Mouse (Mus musculus) yolk sac, embryonic 10.5 days (tissue): Measurements from ENCODE around the gene Smim8.
"Not testable (repeated sequence)": the region's sequence is repeated elsewhere in the genome, so short reads cannot be mapped to it uniquely, and the experiment has no call there.

ENCODE experiments used
- DNase-seq: peaks from one replicate; pipeline ENCODE4 v3.0.0-alpha.2; 2017; ENCODE audit warnings: low spot score

Gene Smim8

GRCm38 (mm10) chr4:34777677-34778527 is at the start of gene Smim8:
Smim8 (minus strand) TSS chr4:34778423.
- DNase-seq = peak; percentile 88

GRCm38 (mm10) chr4:34823901-34824300 is 45.7 kb upstream of the Smim8 start:
- DNase-seq = no peak

GRCm38 (mm10) chr4:34819904-34820303 is 41.7 kb upstream of the Smim8 start:
- no peak for DNase-seq

GRCm38 (mm10) chr4:34801166-34802034 is 23.2 kb upstream of the Smim8 start:
- no peak for DNase-seq

DNA sequence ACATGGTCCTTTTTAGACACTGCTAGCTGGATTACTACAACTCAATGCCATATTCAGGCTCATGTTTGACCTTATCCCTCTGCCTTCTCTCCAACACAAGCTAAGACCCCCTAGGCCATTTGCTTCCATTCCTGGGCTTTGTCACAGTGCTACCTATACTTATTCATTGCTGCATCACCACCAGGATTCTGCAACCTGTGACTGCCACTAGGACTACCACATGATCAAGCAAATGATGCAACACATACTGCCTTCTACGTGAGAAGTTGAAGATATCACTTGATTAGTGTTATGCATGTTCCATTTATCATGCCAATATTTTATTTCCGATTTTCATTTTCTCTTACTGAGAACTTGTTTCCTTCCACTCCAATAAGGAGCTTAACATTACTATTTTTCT is 19.8 kb upstream of the Smim8 start:
- no peak for DNase-seq

- no peak for DNase-seq
These were observed 19.2 kb upstream of the Smim8 start for GRCm38 (mm10) chr4:34797294-34797983.

DNA sequence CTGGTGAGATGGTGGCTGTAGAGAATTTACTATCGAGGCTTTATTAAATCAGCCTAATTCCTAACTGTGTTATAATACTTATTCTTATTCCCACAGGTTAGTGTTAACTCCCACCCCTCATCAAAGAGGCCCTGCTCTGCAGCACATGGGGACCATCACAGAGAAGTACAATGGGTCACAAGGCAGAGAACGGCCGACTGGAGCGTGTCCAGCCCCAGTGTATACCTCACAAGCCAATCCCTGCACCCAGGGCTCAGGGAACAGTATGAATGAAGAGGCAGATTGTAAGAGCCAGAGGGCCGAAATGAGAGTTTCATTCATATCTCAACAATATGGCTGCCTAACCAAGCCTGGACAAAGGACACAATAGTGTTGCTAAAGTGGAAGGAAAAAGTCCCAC is 18.1 kb upstream of the Smim8 start:
- DNase-seq = no peak

- no peak for DNase-seq
These were observed 8.3 kb upstream of the Smim8 start for GRCm38 (mm10) chr4:34786476-34786875.

GRCm38 (mm10) chr4:34785646-34786045 is 7.4 kb upstream of the Smim8 start:
- no peak for DNase-seq

GRCm38 (mm10) chr4:34784865-34785264 is 6.6 kb upstream of the Smim8 start:
- DNase-seq = no peak

DNA sequence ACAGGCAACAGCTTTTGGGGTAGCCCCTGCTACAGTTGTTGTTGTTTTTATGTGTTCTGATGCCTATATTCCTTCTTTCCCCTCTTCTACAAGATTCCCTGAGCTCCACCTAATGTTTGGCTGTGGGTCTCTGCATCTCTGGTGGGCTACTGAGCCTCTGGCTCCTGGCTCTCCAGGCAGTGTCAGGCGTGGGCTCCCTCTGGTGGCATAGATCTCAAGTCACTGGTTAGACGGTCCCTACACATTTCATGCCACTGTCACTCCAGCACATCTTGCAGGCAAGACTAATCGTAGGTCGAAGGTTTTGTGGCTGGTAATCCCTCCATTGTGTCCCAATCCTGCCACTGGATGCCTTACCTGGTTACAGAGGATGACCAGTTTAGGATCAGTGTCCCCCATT is 4.5 kb upstream of the Smim8 start:
- DNase-seq = no peak

DNA sequence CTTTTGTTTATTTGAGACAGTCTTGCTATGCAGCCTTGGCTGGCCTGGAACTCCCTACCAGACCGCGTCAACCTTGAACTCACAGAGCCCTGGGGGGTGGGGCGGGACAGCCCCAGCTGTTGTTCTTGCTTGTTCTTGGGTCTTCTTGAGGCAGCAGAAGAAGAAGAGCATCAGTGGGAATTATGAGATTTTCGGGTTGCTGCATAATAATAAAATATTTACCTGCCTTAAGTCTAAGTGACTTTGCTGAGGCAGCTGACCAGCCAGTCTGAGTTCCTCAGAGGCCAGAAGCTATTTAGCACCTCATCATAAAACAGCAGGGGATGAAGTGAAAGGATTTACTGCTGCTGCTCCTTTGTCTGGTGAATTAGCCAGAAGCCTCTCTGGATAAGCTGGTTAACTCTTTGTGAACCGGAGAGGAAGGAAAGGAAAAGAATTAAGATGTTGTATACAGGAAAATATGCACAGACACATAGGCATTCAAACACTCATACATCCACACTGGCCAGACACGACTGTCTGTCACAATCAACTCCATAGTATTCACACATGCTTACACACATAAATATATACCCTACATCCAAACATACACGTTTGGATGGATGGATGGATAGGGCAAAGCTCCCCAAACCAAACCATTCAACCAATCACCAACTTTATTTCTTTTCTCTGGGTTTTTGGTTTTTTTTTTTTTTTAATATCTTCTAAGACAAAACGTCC is 6.4 kb downstream of the Smim8 start:
- no peak for DNase-seq

- no peak for DNase-seq
These were observed 22.1 kb downstream of the Smim8 start, which contains the start of gene Gm136 for GRCm38 (mm10) chr4:34756163-34756562. Gm136 (minus strand) TSS chr4:34756263.

- no peak for DNase-seq
These were observed 29.0 kb downstream of the Smim8 start for GRCm38 (mm10) chr4:34749236-34749635.

DNA sequence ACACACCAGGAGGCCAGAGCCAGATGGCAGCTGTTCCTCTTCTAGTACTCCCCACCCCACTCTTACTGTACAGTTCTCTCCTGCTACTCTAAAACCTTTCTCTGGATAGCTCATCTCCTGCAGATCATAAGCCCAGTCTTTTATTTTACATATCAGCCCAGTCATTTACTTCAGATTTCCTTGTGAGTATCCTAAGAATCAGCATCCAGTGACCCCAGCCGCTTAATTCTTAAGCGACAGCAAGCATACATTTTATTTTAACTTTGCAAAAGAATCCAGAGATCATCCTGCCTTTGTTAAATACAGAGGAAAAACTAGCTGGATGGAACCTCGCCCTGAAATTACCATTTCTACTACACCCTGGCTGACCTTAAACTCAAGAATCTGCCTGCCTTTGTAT is 43.8 kb downstream of the Smim8 start:
- no peak for DNase-seq

- DNase-seq = not testable (repeated sequence)
These were observed 44.8 kb downstream of the Smim8 start for GRCm38 (mm10) chr4:34733415-34733814.

DNA sequence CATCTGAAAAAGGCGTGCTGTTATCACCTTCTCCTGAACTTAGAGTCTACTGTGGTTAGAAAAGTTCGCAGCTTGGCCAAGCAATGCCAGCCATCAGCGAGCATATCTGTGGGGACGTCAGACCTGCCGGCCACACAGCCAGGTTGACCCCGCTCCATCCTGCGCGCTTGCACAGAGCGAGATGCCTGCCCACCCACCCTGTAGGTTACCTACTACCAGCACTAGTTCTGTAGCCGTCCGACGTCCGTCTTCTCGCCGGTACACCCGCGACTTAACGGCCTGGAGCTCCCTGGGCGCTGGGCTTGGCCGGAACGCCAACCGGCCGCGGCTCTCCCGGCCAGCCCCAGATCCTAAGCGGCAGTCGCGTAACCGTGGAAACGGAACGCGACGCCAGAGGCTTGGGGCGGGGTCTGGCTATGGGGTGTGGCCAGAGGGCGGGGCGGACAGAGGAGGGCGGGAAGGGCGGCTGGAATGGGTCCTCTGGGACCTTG is 48.3 kb downstream of the Smim8 start, which contains the start of gene Cfap206:
TSS of gene Cfap206 (minus strand) at position 356 of the 491 bp plus-strand sequence.
- peak; percentile 73 for DNase-seq

GRCm38 (mm10) chr4:34725710-34726109 is 52.5 kb downstream of the Smim8 start:
- DNase-seq = not testable (repeated sequence)

DNA sequence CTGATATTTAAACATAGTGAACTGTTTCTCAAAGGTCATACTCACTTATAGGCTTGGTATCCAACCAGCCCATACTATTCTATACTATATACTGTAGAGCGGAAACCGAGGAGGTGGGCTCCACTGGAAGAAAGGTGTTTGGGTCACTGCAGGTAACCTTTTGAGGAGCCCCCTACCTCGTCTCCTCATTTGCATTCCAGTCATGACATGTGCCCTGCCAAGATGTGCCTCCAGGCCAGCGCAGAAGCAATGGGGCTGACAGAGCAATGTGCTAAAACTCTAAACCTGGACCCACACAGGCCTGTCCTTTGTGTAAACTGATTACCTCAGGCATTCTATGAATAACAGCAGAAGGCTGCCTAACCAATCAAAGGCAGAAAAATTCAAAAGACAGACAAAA is 53.9 kb downstream of the Smim8 start:
- DNase-seq = no peak

GRCm38 (mm10) chr4:34723186-34723585 is 55.0 kb downstream of the Smim8 start:
- DNase-seq = no peak

GRCm38 (mm10) chr4:34720127-34720895 is 57.9 kb downstream of the Smim8 start:
- DNase-seq = no peak
